Mouse (Mus musculus) intestine, embryonic 14.5 days (tissue): ENCODE results near the gene Prkg1. TPM values are rescaled to one million over a fixed set of nuclear protein-coding genes. Genes with fewer than 3 reads are reported as not detected.

Source experiments
- ATAC-seq: fragments of 200-750 bp; cut with Nextera tagmentation; replicated peaks from 2 replicates; pipeline ENCODE4 v1.8.0; 2017; ENCODE audit warnings: low read depth, moderate number of reproducible peaks, moderate TSS enrichment, moderate library complexity; ENCODE audit not compliant: low FRiP score, low TSS enrichment
- DNase-seq: peaks from one replicate; pipeline ENCODE4 v3.0.0-alpha.2; 2018; ENCODE audit warnings: low spot score
- H3K27ac ChIP-seq: fragments of 300-500 bp; sonication (generic); 2 replicates; pipeline ENCODE4 v1.5.1; 2014; ENCODE audit warnings: low read depth, mild to moderate bottlenecking, control low read depth
- H3K27me3 ChIP-seq: fragments of 300-500 bp; sonication (generic); replicated peaks from 2 replicates; pipeline ENCODE4 v1.6.1; 2014; ENCODE audit warnings: low read length, control low read depth; ENCODE audit not compliant: control insufficient read depth, insufficient read depth
- H3K36me3 ChIP-seq: fragments of 300-500 bp; sonication (generic); 2 replicates; pipeline ENCODE4 v1.6.1; 2014; ENCODE audit warnings: low read length, control low read depth; ENCODE audit not compliant: control insufficient read depth, insufficient read depth
- H3K4me1 ChIP-seq: fragments of 300-500 bp; sonication (generic); replicated peaks from 2 replicates; pipeline ENCODE4 v1.6.1; 2014; ENCODE audit warnings: low read length, control low read depth, mixed read lengths; ENCODE audit not compliant: control insufficient read depth, insufficient read depth
- H3K4me2 ChIP-seq: fragments of 300-500 bp; sonication (generic); 2 replicates; pipeline ENCODE4 v1.6.1; 2014; ENCODE audit warnings: low read length
- H3K4me3 ChIP-seq: fragments of 300-500 bp; sonication (generic); 2 replicates; pipeline ENCODE4 v1.5.1; 2014; ENCODE audit warnings: low read depth, low read length, control low read depth, mixed read lengths
- H3K9ac ChIP-seq: fragments of 300-500 bp; sonication (generic); 2 replicates; pipeline ENCODE4 v1.6.1; 2014; ENCODE audit warnings: mild to moderate bottlenecking, low read length
- H3K9me3 ChIP-seq: fragments of 300-500 bp; sonication (generic); 2 replicates; pipeline ENCODE4 v1.6.1; 2016; ENCODE audit warnings: low read length, control low read depth; ENCODE audit not compliant: control insufficient read depth
- WGBS: fragments of 180-500 bp; shearing (Covaris S2); extraction: QIAGEN DNeasy Blood & Tissue Kit; methylation state at CpG from one replicate; pipeline ENCODE4 v1.1.7; 2014; 5-methylcytosine and 5-hydroxymethylcytosine counted together
- polyA plus RNA-seq: library from polyadenylated mRNA; unstranded; fragments of >200 nt; fragmentation: Nextera tagmentation; extraction: Ambion mirVana; gene quantifications from 2 replicates; pipeline ENCODE4 v1.2.1, GENCODE M21; 2014

Prkg1 gene
- polyA plus RNA-seq, 1 experiment from 2014 or later = 14.2 TPM

GRCm38 (mm10) chr19:30826106-30826505 lies 938.7 kb downstream of the Prkg1 start:
- no peak overlapping the region for H3K9ac ChIP-seq
- no peaks in the 10 kb centered on the region for H3K36me3 ChIP-seq
- DNase-seq = no peak
- H3K4me1 ChIP-seq = no peaks in the 10 kb centered on the region
- H3K27me3 ChIP-seq = no peaks in the 10 kb centered on the region
- no peak overlapping the region for H3K4me3 ChIP-seq
- no peak overlapping the region for H3K27ac ChIP-seq
- 29% methylated on average over 2 of the region's 2 CpGs for WGBS
- no peak for ATAC-seq
- no peak overlapping the region for H3K4me2 ChIP-seq
- no peaks in the 10 kb centered on the region for H3K9me3 ChIP-seq

GRCm38 (mm10) chr19:30815661-30816060 lies 949.2 kb downstream of the Prkg1 start:
- H3K9ac ChIP-seq = no peak overlapping the region

DNA sequence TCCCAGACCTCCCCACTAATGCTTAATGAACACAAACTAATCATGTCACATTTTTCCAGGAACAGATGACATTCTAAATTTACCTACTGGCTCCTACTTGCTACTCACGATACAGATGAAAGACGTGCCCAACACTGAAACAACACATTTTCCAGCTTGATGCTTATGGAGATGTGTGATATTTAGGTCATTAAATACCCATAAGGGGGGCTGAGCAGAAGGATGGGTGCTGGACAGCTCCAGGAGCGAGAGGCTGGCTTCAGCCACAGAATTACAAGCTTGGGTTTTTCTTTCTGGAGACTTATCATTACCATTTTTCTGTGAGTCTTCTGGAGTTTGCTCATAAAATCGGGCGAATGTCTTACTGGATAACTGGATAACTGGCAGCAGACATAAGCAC lies 958.6 kb downstream of the Prkg1 start:
- ATAC-seq = no peak
- Histone ChIP-seq H3K4me3 (no peak overlapping the region), H3K27me3 (no peaks in the 10 kb centered on the region), H3K9ac (no peak overlapping the region), H3K27ac (no peak overlapping the region), H3K4me2 (no peak overlapping the region), H3K9me3 (no peaks in the 10 kb centered on the region), H3K36me3 (no peaks in the 10 kb centered on the region), H3K4me1 (no peaks in the 10 kb centered on the region; the same call in 1 of the 2 replicates)
- 71% methylated on average over 5 of the region's 5 CpGs for WGBS
- DNase-seq = no peak

More at GRCm38 (mm10) chr19:30815661-30816060, 949.2 kb downstream of the Prkg1 start:
- H3K9me3 ChIP-seq = no peaks in the 10 kb centered on the region
- H3K27me3 ChIP-seq = no peaks in the 10 kb centered on the region
- ATAC-seq = no peak
- no peak overlapping the region for H3K4me3 ChIP-seq
- H3K27ac ChIP-seq = no peak overlapping the region
- H3K36me3 ChIP-seq = no peaks in the 10 kb centered on the region
- WGBS = 76% methylated on average over 6 of the region's 6 CpGs
- H3K4me1 ChIP-seq = no peaks in the 10 kb centered on the region; the same call in 1 of the 2 replicates
- DNase-seq = no peak
- no peak overlapping the region for H3K4me2 ChIP-seq

DNA sequence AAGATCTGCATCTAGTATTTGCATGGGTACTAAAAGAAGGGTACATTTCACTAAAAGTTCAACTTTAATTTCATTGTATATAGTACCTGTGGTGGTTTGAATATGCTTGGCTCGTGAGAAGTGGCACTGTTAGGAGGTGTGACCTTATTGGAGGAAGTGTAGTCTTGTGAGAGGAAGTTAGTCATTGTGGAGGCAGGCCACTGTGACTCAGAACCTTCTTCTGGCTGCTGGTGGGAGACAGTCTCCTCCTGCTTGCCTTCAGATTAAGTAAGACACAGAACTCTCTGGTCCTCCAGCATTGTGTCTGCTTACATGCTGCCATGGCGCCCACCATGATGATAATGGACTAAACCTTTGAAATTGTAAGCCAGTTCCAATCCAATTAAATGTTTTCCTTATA lies 984.0 kb downstream of the Prkg1 start:
- DNase-seq = no peak
- no peaks in the 10 kb centered on the region for H3K4me1 ChIP-seq
- H3K9ac ChIP-seq = no peak overlapping the region
- no peak overlapping the region for H3K27ac ChIP-seq
- 78% methylated on average over 2 of the region's 2 CpGs for WGBS
- ATAC-seq = no peak
- H3K36me3 ChIP-seq = no peaks in the 10 kb centered on the region
- H3K4me2 ChIP-seq = no peak overlapping the region
- H3K27me3 ChIP-seq = no peaks in the 10 kb centered on the region
- no peak overlapping the region for H3K4me3 ChIP-seq
- no peaks in the 10 kb centered on the region for H3K9me3 ChIP-seq

DNA sequence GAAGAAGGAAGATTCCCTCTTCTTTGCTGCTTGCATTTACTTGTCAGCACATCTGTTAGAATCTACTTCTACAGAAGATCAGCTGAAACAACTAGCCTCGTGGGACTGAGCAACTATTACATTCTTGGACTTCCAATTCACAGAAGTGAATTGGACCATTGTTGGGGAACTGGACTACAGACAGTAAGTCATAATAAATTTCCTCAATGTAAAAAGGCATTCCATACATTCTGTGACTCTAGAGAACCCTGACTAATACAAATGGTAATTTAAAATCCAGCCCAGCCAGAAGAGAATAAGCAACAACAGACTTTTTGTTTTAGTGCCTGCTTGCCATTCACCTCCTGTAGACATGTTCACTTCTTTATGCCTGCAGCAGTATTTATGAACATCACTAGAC lies 996.5 kb downstream of the Prkg1 start:
- no peak overlapping the region for H3K4me3 ChIP-seq
- H3K27ac ChIP-seq = no peak overlapping the region
- H3K9ac ChIP-seq = no peak overlapping the region
- 59% methylated on average over 1 of the region's 1 CpGs for WGBS
- no peak overlapping the region for H3K4me2 ChIP-seq
- no peak for DNase-seq
- no peaks in the 10 kb centered on the region for H3K4me1 ChIP-seq
- H3K36me3 ChIP-seq = no peaks in the 10 kb centered on the region
- no peaks in the 10 kb centered on the region for H3K27me3 ChIP-seq
- ATAC-seq = no peak
- no peaks in the 10 kb centered on the region for H3K9me3 ChIP-seq

DNA sequence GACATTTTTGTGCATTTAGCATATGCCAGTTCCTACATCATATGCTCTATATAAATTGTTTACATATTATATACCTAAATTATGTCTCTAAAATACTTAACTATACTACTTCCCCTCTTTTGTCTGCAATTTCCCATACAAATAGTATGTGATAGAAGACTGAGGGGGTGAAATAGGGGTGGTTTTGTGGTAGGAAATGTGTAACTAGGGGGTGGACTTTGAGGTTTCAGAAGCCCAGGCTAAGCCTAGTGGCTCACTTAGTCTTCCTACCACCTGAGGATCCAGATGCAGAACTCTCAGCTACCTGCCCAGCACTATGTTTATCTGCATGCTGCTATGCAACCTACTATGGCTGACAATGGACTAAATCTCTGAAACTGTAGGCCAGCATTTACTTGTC lies 1020.4 kb downstream of the Prkg1 start:
- H3K4me1 ChIP-seq = no peaks in the 10 kb centered on the region
- no peak for ATAC-seq
- H3K9ac ChIP-seq = no peak overlapping the region
- no peaks in the 10 kb centered on the region for H3K9me3 ChIP-seq
- H3K36me3 ChIP-seq = no peaks in the 10 kb centered on the region
- H3K27ac ChIP-seq = no peak overlapping the region
- H3K4me2 ChIP-seq = no peak overlapping the region
- no peak overlapping the region for H3K4me3 ChIP-seq
- DNase-seq = no peak
- H3K27me3 ChIP-seq = no peaks in the 10 kb centered on the region

- no peaks in the 10 kb centered on the region for H3K27me3 ChIP-seq
- H3K9ac ChIP-seq = no peak overlapping the region
- no peak overlapping the region for H3K4me3 ChIP-seq
- H3K4me1 ChIP-seq = no peaks in the 10 kb centered on the region
- 93% methylated on average over 5 of the region's 5 CpGs for whole genome bisulfite sequencing
- DNase-seq (no peak), ATAC-seq (no peak)
- H3K4me2 ChIP-seq = no peak overlapping the region
- no peaks in the 10 kb centered on the region for H3K36me3 ChIP-seq
- H3K27ac ChIP-seq = no peak overlapping the region
- no peaks in the 10 kb centered on the region for H3K9me3 ChIP-seq
Measured at GRCm38 (mm10) chr19:30699130-30699529, 1065.7 kb downstream of the Prkg1 start.

DNA sequence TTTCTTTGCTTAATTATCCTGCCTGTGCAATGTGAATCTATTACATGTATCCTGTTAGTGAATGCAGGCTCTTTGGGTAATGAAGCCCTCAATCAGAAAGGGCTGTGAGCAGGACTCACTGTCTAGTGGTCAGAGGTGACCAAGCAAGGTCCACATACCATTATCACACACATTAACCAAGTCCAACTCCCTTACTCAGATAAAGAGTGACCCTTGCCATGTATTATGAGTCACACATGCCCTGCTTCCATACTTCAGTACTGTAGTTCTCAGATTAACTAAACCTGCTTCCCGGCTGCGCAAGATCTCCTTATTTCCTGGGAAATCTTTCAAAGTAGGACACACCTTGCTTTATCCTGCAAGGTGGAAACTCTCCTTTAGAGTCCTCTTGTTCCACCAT lies 1073.6 kb downstream of the Prkg1 start:
- Histone ChIP-seq H3K27ac (no peak overlapping the region), H3K9me3 (no peaks in the 10 kb centered on the region), H3K4me2 (no peak overlapping the region), H3K27me3 (no peaks in the 10 kb centered on the region), H3K9ac (no peak overlapping the region), H3K36me3 (no peaks in the 10 kb centered on the region), H3K4me1 (no peaks in the 10 kb centered on the region), H3K4me3 (no peak overlapping the region)
- no peak for ATAC-seq
- 97% methylated on average over 2 of the region's 2 CpGs for WGBS
- DNase-seq = no peak

DNA sequence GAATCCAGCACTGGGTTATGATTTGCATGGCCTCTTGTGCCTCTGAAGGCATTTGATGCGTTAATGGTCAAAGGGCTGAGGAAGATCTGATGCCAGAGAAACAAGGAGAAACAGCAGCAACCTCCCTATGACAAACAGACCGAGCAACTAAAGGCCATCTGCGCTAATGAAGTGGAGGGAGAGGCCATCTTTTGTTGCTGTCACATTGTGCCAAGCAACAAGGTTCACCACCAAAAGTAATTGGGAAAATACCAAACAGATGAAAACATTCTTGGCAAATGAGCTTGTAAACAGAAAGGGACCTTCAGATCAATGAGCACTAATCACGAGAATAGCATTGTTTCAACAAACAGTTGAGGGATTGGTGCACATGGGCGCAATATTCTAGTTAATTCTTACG lies 1074.1 kb downstream of the Prkg1 start:
- no peaks in the 10 kb centered on the region for H3K27me3 ChIP-seq
- H3K4me2 ChIP-seq = no peak overlapping the region
- H3K4me1 ChIP-seq = no peaks in the 10 kb centered on the region
- ATAC-seq (no peak), DNase-seq (no peak)
- no peak overlapping the region for H3K4me3 ChIP-seq
- no peak overlapping the region for H3K27ac ChIP-seq
- H3K36me3 ChIP-seq = no peaks in the 10 kb centered on the region
- WGBS = 81% methylated on average over 6 of the region's 6 CpGs
- no peak overlapping the region for H3K9ac ChIP-seq
- H3K9me3 ChIP-seq = no peaks in the 10 kb centered on the region
